ENCODE assay signal across 12 mouse cellular contexts in genomic region chr4:57123003-57123402, GRCm38 (mm10). TPM values are rescaled to one million over a fixed set of nuclear protein-coding genes. Genes with fewer than 3 reads are reported as not detected.
A peak's percentile ranks its signal among the peaks of the same experiment; 100 is the strongest.
DNase-seq lines count a peak whose midpoint lies in the region; ATAC-seq lines count a peak whose summit lies in the region.
"Had no signal": no experiment of that assay in that cellular context is flagged by ENCODE, and none has a peak within 500 bp of the region (broad histone marks: within the 10 kb centered on the region; RNA-seq: fewer than 3 reads in every experiment).

No protein-coding gene starts in this region.

- H3K9ac ChIP-seq in heart, embryonic 12.5 days = no peak overlapping the region
- H3K9ac ChIP-seq in liver, embryonic 12.5 days = no peak overlapping the region
- no peak overlapping the region for H3K9ac ChIP-seq in liver, embryonic 11.5 days (ENCODE audit: low read depth, low read length)
- H3K9ac ChIP-seq in stomach, embryonic 15.5 days = no peak overlapping the region
- H3K9ac ChIP-seq: embryonic facial prominence, embryonic 12.5 days had no signal

- H3K9me3 ChIP-seq in heart, embryonic 12.5 days (replicated peaks) = no peaks in the 10 kb centered on the region
- H3K9me3 ChIP-seq in liver, embryonic 12.5 days (replicated peaks) = no peaks in the 10 kb centered on the region
- no peaks in the 10 kb centered on the region for H3K9me3 ChIP-seq in liver, embryonic 11.5 days (ENCODE audit: control insufficient read depth, low read length)
- no peaks in the 10 kb centered on the region for H3K9me3 ChIP-seq in stomach, embryonic 15.5 days
- H3K9me3 ChIP-seq: embryonic facial prominence, embryonic 12.5 days; hindbrain, embryonic 10.5 days had no signal

- H3K4me2 ChIP-seq in heart, embryonic 12.5 days = peak overlapping the region; percentile 24
- peak overlapping the region; percentile 39 for H3K4me2 ChIP-seq in liver, embryonic 12.5 days
- no peak overlapping the region for H3K4me2 ChIP-seq in liver, embryonic 11.5 days
- H3K4me2 ChIP-seq in stomach, embryonic 15.5 days = peak overlapping the region; percentile 8; the same call in 1 of the 2 replicates
- H3K4me2 ChIP-seq: embryonic facial prominence, embryonic 12.5 days had no signal

- H3K27me3 ChIP-seq in heart, embryonic 12.5 days (replicated peaks) = peaks cover 9% of the 10 kb centered on the region; the same call in 1 of the 2 replicates
- peaks cover 12% of the 10 kb centered on the region for H3K27me3 ChIP-seq in liver, embryonic 12.5 days (replicated peaks)
- H3K27me3 ChIP-seq in liver, embryonic 11.5 days (replicated peaks; ENCODE audit: control insufficient read depth, insufficient read depth, low read length) = no peaks in the 10 kb centered on the region
- H3K27me3 ChIP-seq in stomach, embryonic 15.5 days (replicated peaks) = no peaks in the 10 kb centered on the region
- H3K27me3 ChIP-seq: embryonic facial prominence, embryonic 12.5 days had no signal

- no peak overlapping the region for H3K27ac ChIP-seq in heart, embryonic 12.5 days (ENCODE audit: poor library complexity, severe bottlenecking)
- no peak overlapping the region for H3K27ac ChIP-seq in liver, embryonic 12.5 days
- H3K27ac ChIP-seq in liver, embryonic 11.5 days (ENCODE audit: low read depth, low read length) = no peak overlapping the region
- H3K27ac ChIP-seq in stomach, embryonic 15.5 days = no peak overlapping the region
- H3K27ac ChIP-seq: embryonic facial prominence, embryonic 12.5 days; hindbrain, embryonic 10.5 days had no signal

- DNase-seq in heart, adult 9 months (ENCODE audit: low spot score in 2 of 2) = no peak
- DNase-seq in liver, embryonic 11.5 days (ENCODE audit: low spot score) = no peak
- DNase-seq in kidney, postnatal 36 days = peak; percentile 14 to 29
- no peak for DNase-seq in retina, embryonic 14.5 days (ENCODE audit: low spot score)
- no peak for DNase-seq in adrenal gland, postnatal 4 days (ENCODE audit: low spot score in 2 of 2)
- DNase-seq: gastrocnemius, postnatal 25 days; layer of hippocampus, adult 9-11 months had no signal

- ATAC-seq in heart, embryonic 12.5 days (ENCODE audit: insufficient number of reproducible peaks, low FRiP score) = no peak
- no peak for ATAC-seq in liver, embryonic 12.5 days
- ATAC-seq in liver, embryonic 11.5 days (replicated peaks; ENCODE audit: low FRiP score) = no peak
- ATAC-seq in stomach, embryonic 15.5 days (ENCODE audit: insufficient read depth, low FRiP score, low read depth) = no peak

- 19% methylated on average over 11 of the region's 11 CpGs for WGBS in heart, embryonic 12.5 days
- WGBS in liver, embryonic 12.5 days (ENCODE audit: insufficient replicate concordance) = 24% methylated on average over 11 of the region's 11 CpGs
- 20% methylated on average over 11 of the region's 11 CpGs for whole genome bisulfite sequencing in liver, embryonic 11.5 days
- 21% methylated on average over 11 of the region's 11 CpGs for WGBS in stomach, embryonic 15.5 days

- H3K36me3 ChIP-seq in heart, embryonic 12.5 days = no peaks in the 10 kb centered on the region
- no peaks in the 10 kb centered on the region for H3K36me3 ChIP-seq in liver, embryonic 12.5 days
- no peaks in the 10 kb centered on the region for H3K36me3 ChIP-seq in liver, embryonic 11.5 days (ENCODE audit: control insufficient read depth, insufficient read depth, low read length)
- no peaks in the 10 kb centered on the region for H3K36me3 ChIP-seq in stomach, embryonic 15.5 days
- H3K36me3 ChIP-seq: embryonic facial prominence, embryonic 12.5 days; hindbrain, embryonic 10.5 days had no signal

- H3K4me1 ChIP-seq in heart, embryonic 12.5 days (replicated peaks) = peaks cover 8% of the 10 kb centered on the region
- H3K4me1 ChIP-seq in liver, embryonic 12.5 days = peaks cover 14% of the 10 kb centered on the region; the same call in 1 of the 2 replicates
- no peaks in the 10 kb centered on the region for H3K4me1 ChIP-seq in liver, embryonic 11.5 days (replicated peaks; ENCODE audit: control insufficient read depth, insufficient read depth, low read length)
- H3K4me1 ChIP-seq in stomach, embryonic 15.5 days = no peaks in the 10 kb centered on the region
- H3K4me1 ChIP-seq: embryonic facial prominence, embryonic 12.5 days had no signal

- no peak overlapping the region for H3K4me3 ChIP-seq in heart, embryonic 12.5 days
- H3K4me3 ChIP-seq in liver, embryonic 12.5 days = no peak overlapping the region
- H3K4me3 ChIP-seq in liver, embryonic 11.5 days (ENCODE audit: low read depth, low read length) = no peak overlapping the region
- H3K4me3 ChIP-seq in stomach, embryonic 15.5 days (replicated peaks) = no peak overlapping the region
- H3K4me3 ChIP-seq: embryonic facial prominence, embryonic 12.5 days; hindbrain, embryonic 10.5 days had no signal

RNA-seq across cellular contexts. Expression of gene Epb41l4b, which starts 20.2 kb away (rescaled TPM):
- polyA plus RNA-seq in heart, embryonic 12.5 days (2016; fragmentation: Nextera tagmentation; extraction: Ambion mirVana) = 0.29 and 0.31 TPM in 2 replicates
- 1.4 and 1.6 TPM in 2 replicates for polyA plus RNA-seq in liver, embryonic 12.5 days (2016; fragmentation: Nextera tagmentation; extraction: Ambion mirVana)
- polyA plus RNA-seq in liver, embryonic 11.5 days (2014; fragmentation: Nextera tagmentation; extraction: Ambion mirVana) = 2.1 and 2.3 TPM in 2 replicates
- 11.4 and 11.6 TPM in 2 replicates for polyA plus RNA-seq in stomach, embryonic 15.5 days (2015; fragmentation: Nextera tagmentation; extraction: Ambion mirVana)
- total RNA-seq in adrenal gland, postnatal 4 days (2021) = 1 to 10 TPM; 7.6 to 8.1 TPM

Comparison
In these comparisons a context has a peak if more than half of its experiments do, and no peak if none do; other contexts are left out.
1. DNase-seq: peak in kidney, postnatal 36 days (2 of 2); none in heart, adult 9 months (0 of 2), liver, embryonic 11.5 days (single experiment), retina, embryonic 14.5 days (single experiment) and adrenal gland, postnatal 4 days (0 of 2).